Mouse (Mus musculus) liver, postnatal 0 days (tissue): ENCODE measurements around the gene Gse1. TPM values are rescaled to one million over a fixed set of nuclear protein-coding genes. Genes with fewer than 3 reads are reported as not detected.
A peak's percentile ranks its signal among the peaks of the same experiment; 100 is the strongest.

Experiments used
- ATAC-seq: fragments of 200-750 bp; cut with Nextera tagmentation; 2 replicates; pipeline ENCODE4 v1.8.0; 2017; ENCODE audit warnings: mild to moderate bottlenecking, moderate library complexity
- DNase-seq: peaks from one replicate; pipeline ENCODE4 v3.0.0-alpha.2; 2016
- H3K27ac ChIP-seq: fragments of 300-500 bp; sonication (generic); 2 replicates; pipeline ENCODE4 v1.5.1; 2014; ENCODE audit warnings: antibody characterized with exemption, moderate library complexity, mild to moderate bottlenecking, low read depth
- H3K27me3 ChIP-seq: fragments of 300-500 bp; sonication (generic); 2 replicates; pipeline ENCODE4 v1.6.1; 2014; ENCODE audit warnings: low read length, control low read depth, mixed read lengths; ENCODE audit not compliant: insufficient read depth
- H3K36me3 ChIP-seq: fragments of 300-500 bp; sonication (generic); replicated peaks from 2 replicates; pipeline ENCODE4 v1.6.1; 2014; ENCODE audit warnings: mild to moderate bottlenecking, control low read depth, low read length, moderate library complexity, mixed read lengths; ENCODE audit not compliant: insufficient read depth
- H3K4me1 ChIP-seq: fragments of 300-500 bp; sonication (generic); 2 replicates; pipeline ENCODE4 v1.6.1; 2014; ENCODE audit warnings: antibody characterized with exemption, mild to moderate bottlenecking, control low read depth; ENCODE audit not compliant: insufficient read depth
- H3K4me2 ChIP-seq: fragments of 300-500 bp; sonication (generic); 2 replicates; pipeline ENCODE4 v1.6.1; 2014; ENCODE audit warnings: low read depth, mild to moderate bottlenecking, low read length, moderate library complexity, mixed read lengths
- H3K4me3 ChIP-seq: fragments of 300-500 bp; sonication (generic); 2 replicates; pipeline ENCODE4 v1.5.1; 2014; ENCODE audit warnings: low read depth, low read length
- H3K9ac ChIP-seq: fragments of 300-500 bp; sonication (generic); replicated peaks from 2 replicates; pipeline ENCODE4 v1.6.1; 2014; ENCODE audit warnings: mild to moderate bottlenecking, moderate library complexity
- H3K9me3 ChIP-seq: fragments of 300-500 bp; sonication (generic); 2 replicates; pipeline ENCODE4 v1.6.1; 2016; ENCODE audit warnings: mild to moderate bottlenecking, control low read depth, low read length, mixed read lengths
- CTCF ChIP-seq: sonication (generic); IDR thresholded peaks from 2 replicates; pipeline ENCODE4 v1.5.1; 2016; ENCODE audit warnings: antibody characterized with exemption, low read depth
- EP300 ChIP-seq: IDR thresholded peaks from 2 replicates; pipeline ENCODE4 v1.6.1; 2016; ENCODE audit warnings: antibody characterized with exemption, low read depth, mild to moderate bottlenecking
- WGBS: fragments of 180-500 bp; shearing (Covaris S2); extraction: QIAGEN DNeasy Blood & Tissue Kit; methylation state at CpG from one replicate; pipeline ENCODE4 v1.1.7; 2014; ENCODE audit not compliant: insufficient replicate concordance; 5-methylcytosine and 5-hydroxymethylcytosine counted together
- polyA plus RNA-seq: library from polyadenylated mRNA; unstranded; fragments of >200 nt; fragmentation: Nextera tagmentation; extraction: Ambion mirVana; gene quantifications from 2 replicates; pipeline ENCODE4 v1.2.1, GENCODE M21; 2015

Gene Gse1
- polyA plus RNA-seq, 1 experiment from 2014 or later: 7.7 TPM

DNA sequence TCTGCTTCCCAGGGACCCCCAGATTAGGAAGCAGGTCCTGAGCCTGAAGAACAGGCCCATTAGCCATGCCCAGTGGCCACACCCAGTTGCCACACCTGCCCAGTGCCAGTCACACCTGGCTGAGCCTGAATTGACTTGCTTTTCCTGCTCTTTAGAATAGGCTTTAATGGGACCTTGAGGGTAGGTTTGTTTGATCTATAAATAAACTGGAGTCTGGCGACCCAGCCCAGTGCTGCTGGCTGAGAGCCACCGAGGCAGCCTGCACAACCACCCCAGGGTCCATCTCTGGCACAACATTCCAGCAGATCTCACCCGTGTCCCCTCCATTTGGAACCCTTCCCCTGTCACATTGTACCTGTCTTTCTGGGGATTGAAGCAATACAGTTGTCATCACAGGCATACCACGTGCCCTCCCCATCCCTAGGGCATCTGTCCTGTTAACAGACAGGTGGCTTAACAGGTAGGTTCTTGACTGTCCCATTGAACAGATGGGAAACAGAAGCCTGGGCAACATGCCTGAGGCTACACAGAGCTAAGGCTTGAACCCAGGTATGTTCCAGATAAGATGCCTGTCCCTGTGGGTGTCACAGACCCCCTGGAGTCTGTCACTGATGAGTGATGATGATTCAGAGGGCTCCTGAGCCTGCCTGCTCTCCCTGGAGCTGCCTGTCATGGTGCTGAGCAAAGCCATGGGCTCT lies 214.2 kb downstream of the Gse1 start:
- WGBS: 56% methylated on average over 4 of the region's 4 CpGs
- no peak overlapping the region for H3K4me2 ChIP-seq
- H3K9ac ChIP-seq: no peak overlapping the region
- H3K4me1 ChIP-seq: peaks cover 40% of the 10 kb centered on the region
- TF ChIP-seq CTCF (no peak), EP300 (no peak)
- no peaks in the 10 kb centered on the region for H3K36me3 ChIP-seq
- H3K4me3 ChIP-seq: no peak overlapping the region
- no peaks in the 10 kb centered on the region for H3K27me3 ChIP-seq
- no peak for ATAC-seq
- H3K27ac ChIP-seq: 0 out of 2 replicates have a peak overlapping the region, but pooled peaks have one; percentile 22
- H3K9me3 ChIP-seq: no peaks in the 10 kb centered on the region
- no peak for DNase-seq

DNA sequence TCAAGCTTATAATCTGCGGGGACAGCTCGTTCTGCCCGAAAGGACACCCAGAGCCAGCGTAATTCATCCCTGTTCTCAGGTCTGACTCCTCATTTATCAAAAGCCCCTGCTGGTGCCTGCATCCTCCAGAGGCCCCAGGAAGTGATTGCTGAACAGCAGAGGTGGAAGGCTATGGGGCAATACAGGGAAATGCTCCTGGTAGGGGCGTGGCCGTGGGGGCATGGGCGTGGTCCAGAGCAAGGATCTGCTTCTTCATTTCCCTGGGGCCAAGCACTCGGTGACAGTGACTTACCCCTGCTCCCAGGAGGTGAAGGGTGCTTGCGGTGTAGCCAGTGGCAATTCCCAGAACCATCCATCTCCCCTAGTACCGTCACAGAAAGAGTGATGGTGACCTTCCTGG lies 217.0 kb downstream of the Gse1 start:
- ATAC-seq (peak; percentile 50; the same call in 1 of the 2 replicates), DNase-seq (peak; percentile 73)
- Histone ChIP-seq H3K4me3 (no peak overlapping the region), H3K27me3 (no peaks in the 10 kb centered on the region), H3K36me3 (no peaks in the 10 kb centered on the region), H3K4me1 (peaks cover 34% of the 10 kb centered on the region), H3K9ac (no peak overlapping the region), H3K4me2 (peak overlapping the region; percentile 13; the same call in 1 of the 2 replicates), H3K9me3 (no peaks in the 10 kb centered on the region), H3K27ac (no peak overlapping the region)
- 38% methylated on average over 10 of the region's 10 CpGs for WGBS
- TF ChIP-seq CTCF: no peak
- TF ChIP-seq EP300: no peak

DNA sequence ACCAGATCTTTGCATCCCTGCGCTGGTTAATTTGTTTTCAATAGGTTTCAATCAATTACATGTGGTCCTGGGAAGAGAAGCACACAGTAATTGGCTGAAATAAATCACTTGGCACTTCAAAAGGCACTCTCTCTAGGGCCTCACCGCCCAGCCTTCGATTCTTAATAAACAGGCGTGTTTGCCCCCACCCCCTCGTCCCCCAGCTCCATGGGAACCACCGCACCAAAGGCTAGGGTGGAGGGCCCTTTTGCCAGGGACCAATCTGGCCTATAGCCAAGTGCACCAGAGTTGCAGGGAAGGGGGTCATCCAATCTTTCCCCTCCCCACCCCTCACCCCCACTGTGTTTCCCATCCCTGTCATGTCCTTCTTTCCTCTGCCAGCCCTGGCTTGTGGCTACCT lies 219.9 kb downstream of the Gse1 start:
- Histone ChIP-seq H3K27ac (no peak overlapping the region), H3K4me2 (no peak overlapping the region), H3K4me3 (no peak overlapping the region), H3K9me3 (no peaks in the 10 kb centered on the region), H3K36me3 (no peaks in the 10 kb centered on the region), H3K27me3 (no peaks in the 10 kb centered on the region), H3K9ac (no peak overlapping the region), H3K4me1 (peaks cover 16% of the 10 kb centered on the region)
- ATAC-seq: no peak
- WGBS: 86% methylated on average over 6 of the region's 6 CpGs
- TF ChIP-seq CTCF (no peak), EP300 (no peak)
- DNase-seq: no peak

DNA sequence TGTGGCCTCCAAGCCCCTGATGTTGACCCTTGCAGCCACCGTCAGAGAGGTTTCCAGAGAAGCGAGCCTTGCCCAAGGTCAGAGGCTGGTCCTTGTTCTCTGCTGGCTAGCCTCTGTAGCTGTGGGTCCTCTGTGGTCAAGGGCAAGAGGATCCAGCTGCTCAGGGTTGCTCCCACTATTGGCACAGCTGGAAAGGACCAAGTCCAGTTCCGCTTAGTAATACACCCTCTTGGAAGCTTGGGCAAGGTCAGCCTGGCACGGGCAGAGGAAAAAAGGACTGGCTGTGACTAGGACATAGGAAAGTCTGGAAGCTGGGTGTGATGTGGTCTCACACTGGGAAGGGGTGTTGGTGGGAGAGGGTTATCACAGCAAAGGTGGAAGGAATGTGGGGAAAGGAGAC lies 220.9 kb downstream of the Gse1 start:
- no peak overlapping the region for H3K9ac ChIP-seq
- no peaks in the 10 kb centered on the region for H3K9me3 ChIP-seq
- DNase-seq (no peak), ATAC-seq (no peak)
- H3K4me2 ChIP-seq: no peak overlapping the region
- H3K36me3 ChIP-seq: no peaks in the 10 kb centered on the region
- H3K27ac ChIP-seq: no peak overlapping the region
- TF ChIP-seq EP300 (no peak), CTCF (no peak)
- H3K4me3 ChIP-seq: no peak overlapping the region
- H3K27me3 ChIP-seq: no peaks in the 10 kb centered on the region
- H3K4me1 ChIP-seq: peaks cover 18% of the 10 kb centered on the region
- 71% methylated on average over 4 of the region's 4 CpGs for WGBS

DNA sequence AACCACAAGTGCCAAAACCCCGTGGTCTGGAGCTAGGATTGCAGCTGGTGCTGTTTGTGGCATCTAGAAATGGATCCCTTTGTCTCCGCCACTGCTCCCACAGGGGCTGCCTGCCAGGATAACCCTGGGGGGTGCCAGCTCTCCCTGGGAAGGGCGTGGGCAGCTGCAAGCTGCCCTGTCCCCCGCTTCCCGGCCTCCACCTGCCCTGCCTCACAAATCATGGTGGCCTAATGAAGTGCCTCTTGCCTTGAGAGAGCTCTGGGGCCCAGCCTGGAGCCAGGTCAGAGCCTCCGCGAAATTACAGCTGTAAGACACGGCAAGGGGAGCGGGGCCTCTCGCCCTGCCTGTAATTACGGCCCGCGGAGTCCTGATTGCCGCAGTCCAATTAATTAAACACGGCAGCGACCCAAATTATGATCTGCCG lies 221.4 kb downstream of the Gse1 start:
- TF ChIP-seq CTCF: no peak
- TF ChIP-seq EP300: no peak
- Histone ChIP-seq H3K36me3 (no peaks in the 10 kb centered on the region), H3K27ac (no peak overlapping the region), H3K4me1 (peaks cover 20% of the 10 kb centered on the region), H3K4me3 (no peak overlapping the region), H3K4me2 (no peak overlapping the region), H3K27me3 (no peaks in the 10 kb centered on the region), H3K9me3 (no peaks in the 10 kb centered on the region), H3K9ac (no peak overlapping the region)
- WGBS: 58% methylated on average over 17 of the region's 17 CpGs
- no peak for ATAC-seq
- no peak for DNase-seq

DNA sequence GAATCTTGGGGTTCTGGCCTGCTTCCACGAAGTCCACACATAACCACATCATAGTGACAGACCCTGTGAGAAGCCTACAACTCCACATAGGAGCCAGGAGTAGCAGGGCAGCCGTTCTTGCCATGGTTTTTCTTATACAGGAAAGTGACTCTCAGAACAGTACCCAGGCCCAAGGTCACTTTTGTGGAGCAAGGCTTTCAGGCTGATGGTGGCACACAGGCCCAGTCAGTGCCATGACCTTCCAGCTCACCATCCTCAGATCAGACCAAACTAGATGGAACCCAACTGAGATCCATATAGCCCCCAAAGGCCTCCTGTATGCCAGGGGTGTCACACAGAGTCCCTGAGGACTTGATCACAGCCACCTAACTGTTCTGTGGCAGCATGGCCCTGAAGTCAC lies 223.9 kb downstream of the Gse1 start:
- Histone ChIP-seq H3K4me3 (no peak overlapping the region), H3K4me1 (peaks cover 29% of the 10 kb centered on the region), H3K4me2 (no peak overlapping the region), H3K9me3 (no peaks in the 10 kb centered on the region), H3K36me3 (no peaks in the 10 kb centered on the region), H3K9ac (no peak overlapping the region), H3K27ac (no peak overlapping the region), H3K27me3 (no peaks in the 10 kb centered on the region)
- TF ChIP-seq CTCF (no peak), EP300 (no peak)
- DNase-seq (no peak), ATAC-seq (no peak)
- 80% methylated on average over 2 of the region's 2 CpGs for WGBS
